Mouse (Mus musculus): ENCODE data around the gene Pakap. TPM values are rescaled to one million over a fixed set of nuclear protein-coding genes. Genes with fewer than 3 reads are reported as not detected.

Gene Pakap
- polyA plus RNA-seq, 1 experiment, result 0.38 TPM

GRCm38 (mm10) chr4:57837089-57837488 lies 269.1 kb downstream of the Pakap start:
- DNase-seq, result no peak
- no peak for TF ChIP-seq POLR2A (IDR thresholded peaks at IDR 0.05; ENCODE audit: control insufficient read depth, extremely low read depth, insufficient read depth, low read length, poor library complexity)
- TF ChIP-seq CTCF (IDR thresholded peaks at IDR 0.05; ENCODE audit: borderline replicate concordance, control insufficient read depth, extremely low read depth, insufficient read depth, low read length, poor library complexity), result no peak
- Histone ChIP-seq H3K36me3 (ENCODE audit: control insufficient read depth, insufficient read depth, low read length) (no peaks in the 10 kb centered on the region), H3K27ac (ENCODE audit: control insufficient read depth, insufficient read depth, low read length) (no peak overlapping the region), H3K27me3 (ENCODE audit: control insufficient read depth, insufficient read depth, low read length) (no peaks in the 10 kb centered on the region), H3K4me3 (ENCODE audit: control insufficient read depth, insufficient read depth, low read length) (no peak overlapping the region), H3K4me1 (replicated peaks; ENCODE audit: control insufficient read depth, insufficient read depth, low read length) (peaks cover 23% of the 10 kb centered on the region)
- 94% methylated on average over 9 of the region's 9 CpGs for WGBS

- H3K27me3 ChIP-seq (ENCODE audit: control insufficient read depth, insufficient read depth, low read length), result no peaks in the 10 kb centered on the region
- no peak overlapping the region for H3K27ac ChIP-seq (ENCODE audit: control insufficient read depth, insufficient read depth, low read length)
- DNase-seq, result no peak
- 93% methylated on average over 4 of the region's 4 CpGs for WGBS
- no peak overlapping the region for H3K4me3 ChIP-seq (ENCODE audit: control insufficient read depth, insufficient read depth, low read length)
- peaks cover 4% of the 10 kb centered on the region for H3K4me1 ChIP-seq (replicated peaks; ENCODE audit: control insufficient read depth, insufficient read depth, low read length)
- no peak for TF ChIP-seq POLR2A (IDR thresholded peaks at IDR 0.05; ENCODE audit: control insufficient read depth, extremely low read depth, insufficient read depth, low read length, poor library complexity)
- no peak for TF ChIP-seq CTCF (IDR thresholded peaks at IDR 0.05; ENCODE audit: borderline replicate concordance, control insufficient read depth, extremely low read depth, insufficient read depth, low read length, poor library complexity)
- no peaks in the 10 kb centered on the region for H3K36me3 ChIP-seq (ENCODE audit: control insufficient read depth, insufficient read depth, low read length)
Measured at GRCm38 (mm10) chr4:57839343-57839742, 271.4 kb downstream of the Pakap start.

GRCm38 (mm10) chr4:57841911-57842310 lies 273.9 kb downstream of the Pakap start:
- H3K27ac ChIP-seq (ENCODE audit: control insufficient read depth, insufficient read depth, low read length), result no peak overlapping the region
- TF ChIP-seq CTCF (IDR thresholded peaks at IDR 0.05; ENCODE audit: borderline replicate concordance, control insufficient read depth, extremely low read depth, insufficient read depth, low read length, poor library complexity) (no peak), POLR2A (IDR thresholded peaks at IDR 0.05; ENCODE audit: control insufficient read depth, extremely low read depth, insufficient read depth, low read length, poor library complexity) (no peak)
- WGBS, result 58% methylated on average over 1 of the region's 1 CpGs
- H3K4me1 ChIP-seq (replicated peaks; ENCODE audit: control insufficient read depth, insufficient read depth, low read length), result peaks cover 7% of the 10 kb centered on the region
- no peaks in the 10 kb centered on the region for H3K27me3 ChIP-seq (ENCODE audit: control insufficient read depth, insufficient read depth, low read length)
- no peak for DNase-seq
- no peak overlapping the region for H3K4me3 ChIP-seq (ENCODE audit: control insufficient read depth, insufficient read depth, low read length)
- H3K36me3 ChIP-seq (ENCODE audit: control insufficient read depth, insufficient read depth, low read length), result no peaks in the 10 kb centered on the region

- no peak for DNase-seq
- WGBS, result 92% methylated on average over 11 of the region's 11 CpGs
- TF ChIP-seq POLR2A (IDR thresholded peaks at IDR 0.05; ENCODE audit: control insufficient read depth, extremely low read depth, insufficient read depth, low read length, poor library complexity) (no peak), CTCF (IDR thresholded peaks at IDR 0.05; ENCODE audit: borderline replicate concordance, control insufficient read depth, extremely low read depth, insufficient read depth, low read length, poor library complexity) (no peak)
- Histone ChIP-seq H3K4me1 (replicated peaks; ENCODE audit: control insufficient read depth, insufficient read depth, low read length) (peaks cover 12% of the 10 kb centered on the region), H3K27me3 (ENCODE audit: control insufficient read depth, insufficient read depth, low read length) (no peaks in the 10 kb centered on the region), H3K27ac (ENCODE audit: control insufficient read depth, insufficient read depth, low read length) (no peak overlapping the region), H3K4me3 (ENCODE audit: control insufficient read depth, insufficient read depth, low read length) (no peak overlapping the region), H3K36me3 (ENCODE audit: control insufficient read depth, insufficient read depth, low read length) (no peaks in the 10 kb centered on the region)
Measured at GRCm38 (mm10) chr4:57842472-57843305, 274.7 kb downstream of the Pakap start.

GRCm38 (mm10) chr4:57845031-57845431 lies 277.1 kb downstream of the Pakap start:
- DNase-seq, result no peak
- TF ChIP-seq POLR2A (IDR thresholded peaks at IDR 0.05; ENCODE audit: control insufficient read depth, extremely low read depth, insufficient read depth, low read length, poor library complexity), result no peak
- TF ChIP-seq CTCF (IDR thresholded peaks at IDR 0.05; ENCODE audit: borderline replicate concordance, control insufficient read depth, extremely low read depth, insufficient read depth, low read length, poor library complexity), result no peak
- Histone ChIP-seq H3K27ac (ENCODE audit: control insufficient read depth, insufficient read depth, low read length) (no peak overlapping the region), H3K36me3 (ENCODE audit: control insufficient read depth, insufficient read depth, low read length) (no peaks in the 10 kb centered on the region), H3K4me1 (replicated peaks; ENCODE audit: control insufficient read depth, insufficient read depth, low read length) (peaks cover 12% of the 10 kb centered on the region), H3K27me3 (ENCODE audit: control insufficient read depth, insufficient read depth, low read length) (no peaks in the 10 kb centered on the region), H3K4me3 (ENCODE audit: control insufficient read depth, insufficient read depth, low read length) (no peak overlapping the region)
- WGBS, result 76% methylated on average over 10 of the region's 10 CpGs

GRCm38 (mm10) chr4:57845541-57846210 lies 277.7 kb downstream of the Pakap start:
- H3K4me1 ChIP-seq (replicated peaks; ENCODE audit: control insufficient read depth, insufficient read depth, low read length), result peaks cover 12% of the 10 kb centered on the region
- TF ChIP-seq POLR2A (IDR thresholded peaks at IDR 0.05; ENCODE audit: control insufficient read depth, extremely low read depth, insufficient read depth, low read length, poor library complexity) (no peak), CTCF (IDR thresholded peaks at IDR 0.05; ENCODE audit: borderline replicate concordance, control insufficient read depth, extremely low read depth, insufficient read depth, low read length, poor library complexity) (no peak)
- no peaks in the 10 kb centered on the region for H3K27me3 ChIP-seq (ENCODE audit: control insufficient read depth, insufficient read depth, low read length)
- WGBS, result 93% methylated on average over 12 of the region's 12 CpGs
- no peak overlapping the region for H3K27ac ChIP-seq (ENCODE audit: control insufficient read depth, insufficient read depth, low read length)
- H3K4me3 ChIP-seq (ENCODE audit: control insufficient read depth, insufficient read depth, low read length), result no peak overlapping the region
- no peaks in the 10 kb centered on the region for H3K36me3 ChIP-seq (ENCODE audit: control insufficient read depth, insufficient read depth, low read length)
- DNase-seq, result no peak

Data from thymus, adult 2 months (tissue).